ENCODE assay signal across 20 mouse cellular contexts in genomic region chr4:140793795-140794194, GRCm38 (mm10). TPM values are rescaled to one million over a fixed set of nuclear protein-coding genes. Genes with fewer than 3 reads are reported as not detected.
DNase-seq lines count a peak whose midpoint lies in the region; ATAC-seq and TF ChIP-seq lines count a peak whose summit lies in the region.
"Had no signal": no experiment of that assay in that cellular context is flagged by ENCODE, and none has a peak within 500 bp of the region (broad histone marks: within the 10 kb centered on the region; RNA-seq: fewer than 3 reads in every experiment).

No protein-coding gene starts in this region.

- no peak overlapping the region for H3K9ac ChIP-seq in heart, adult 2 months (ENCODE audit: low read depth, low read length)
- no peak overlapping the region for H3K9ac ChIP-seq in liver, embryonic 14.5 days (replicated peaks)
- no peak overlapping the region for H3K9ac ChIP-seq in liver, embryonic 12.5 days
- H3K9ac ChIP-seq: heart, embryonic 13.5 days; hindbrain, embryonic 12.5 days had no signal

- WGBS in heart, adult 2 months, result 73% methylated on average over 9 of the region's 9 CpGs
- WGBS in liver, embryonic 14.5 days (ENCODE audit: insufficient replicate concordance), result 59% methylated on average over 9 of the region's 9 CpGs
- WGBS in liver, embryonic 12.5 days (ENCODE audit: insufficient replicate concordance), result 66% methylated on average over 9 of the region's 9 CpGs

- H3K4me2 ChIP-seq in liver, embryonic 14.5 days (ENCODE audit: low read depth), result no peak overlapping the region
- no peak overlapping the region for H3K4me2 ChIP-seq in liver, embryonic 12.5 days
- H3K4me2 ChIP-seq: heart, embryonic 13.5 days; hindbrain, embryonic 12.5 days had no signal

- TF ChIP-seq CTCF in heart, adult 2 months (IDR thresholded peaks at IDR 0.05), result 0 out of 2 replicates have a peak, but pooled peaks have one; percentile 1
- peak; percentile 60 for TF ChIP-seq CTCF in liver, embryonic 14.5 days (IDR thresholded peaks at IDR 0.05; ENCODE audit: low read depth)
- peak; percentile 1; the same call in 1 of the 2 replicates for TF ChIP-seq CTCF in testis, adult 2 months (IDR thresholded peaks at IDR 0.05; ENCODE audit: control insufficient read depth, insufficient read depth, insufficient replicate concordance, low read depth, low read length)

- H3K4me1 ChIP-seq in heart, adult 2 months (ENCODE audit: control insufficient read depth, insufficient read depth, low read length), result no peaks in the 10 kb centered on the region
- no peaks in the 10 kb centered on the region; a peak in 1 of 4 replicates for H3K4me1 ChIP-seq in liver, embryonic 14.5 days (replicated peaks; ENCODE audit: control insufficient read depth in 2 of 2, insufficient read depth in 2 of 2, low read length in 1 of 2)
- peaks cover 7% of the 10 kb centered on the region for H3K4me1 ChIP-seq in liver, embryonic 12.5 days
- no peaks in the 10 kb centered on the region; the same call in 1 of the 2 replicates for H3K4me1 ChIP-seq in testis, adult 2 months (ENCODE audit: control insufficient read depth, insufficient read depth, low read length)

- no peak for TF ChIP-seq EP300 in heart, adult 2 months (IDR thresholded peaks at IDR 0.05; ENCODE audit: insufficient read depth, low read depth, low read length)
- no peak for TF ChIP-seq EP300 in liver, embryonic 14.5 days (IDR thresholded peaks at IDR 0.05; ENCODE audit: low read depth)

- DNase-seq in heart, adult 2 months, result no peak
- DNase-seq in heart, postnatal 4 days, result no peak
- no peak for DNase-seq in liver, embryonic 14.5 days (ENCODE audit: low read depth in 3 of 3, low spot score in 3 of 3)
- no peak for DNase-seq in testis, postnatal 10 days (ENCODE audit: low spot score)
- no peak for DNase-seq in T-cell, adult 2 months (ENCODE audit: low spot score)
- DNase-seq: adrenal gland, postnatal 36 days; cerebellum, postnatal 14 days; gastrocnemius, postnatal 25 days; kidney, adult 18-20 months; kidney, postnatal 36 days had no signal

- no peak overlapping the region for H3K27ac ChIP-seq in heart, adult 2 months
- no peak overlapping the region for H3K27ac ChIP-seq in liver, embryonic 14.5 days
- no peak overlapping the region for H3K27ac ChIP-seq in liver, embryonic 12.5 days
- H3K27ac ChIP-seq in testis, adult 2 months (ENCODE audit: control insufficient read depth, insufficient read depth, low read depth, low read length), result no peak overlapping the region
- H3K27ac ChIP-seq: heart, embryonic 13.5 days; hindbrain, embryonic 12.5 days had no signal

- no peaks in the 10 kb centered on the region for H3K27me3 ChIP-seq in heart, adult 2 months (ENCODE audit: control insufficient read depth, insufficient read depth, low read length)
- no peaks in the 10 kb centered on the region for H3K27me3 ChIP-seq in liver, embryonic 14.5 days (ENCODE audit: control insufficient read depth, insufficient read depth, low read length)
- H3K27me3 ChIP-seq in liver, embryonic 12.5 days (replicated peaks), result peaks cover 17% of the 10 kb centered on the region; the same call in 1 of the 2 replicates
- H3K27me3 ChIP-seq in testis, adult 2 months (ENCODE audit: control insufficient read depth, insufficient read depth, low read length), result no peaks in the 10 kb centered on the region

- H3K36me3 ChIP-seq in heart, adult 2 months (ENCODE audit: control insufficient read depth, insufficient read depth, low read length), result no peaks in the 10 kb centered on the region
- H3K36me3 ChIP-seq in liver, embryonic 14.5 days (replicated peaks; ENCODE audit: control insufficient read depth, insufficient read depth, low read depth), result no peaks in the 10 kb centered on the region
- H3K36me3 ChIP-seq in liver, embryonic 12.5 days, result no peaks in the 10 kb centered on the region
- no peaks in the 10 kb centered on the region for H3K36me3 ChIP-seq in testis, adult 2 months (ENCODE audit: control insufficient read depth, insufficient read depth, low read length)
- H3K36me3 ChIP-seq: heart, embryonic 13.5 days; hindbrain, embryonic 12.5 days had no signal

- H3K4me3 ChIP-seq in heart, adult 2 months, result no peak overlapping the region
- no peak overlapping the region for H3K4me3 ChIP-seq in liver, embryonic 14.5 days (ENCODE audit: insufficient read depth in 1 of 2, low read depth in 2 of 2, low read length in 2 of 2)
- H3K4me3 ChIP-seq in liver, embryonic 12.5 days, result no peak overlapping the region
- H3K4me3 ChIP-seq in testis, adult 2 months (ENCODE audit: control insufficient read depth, low read depth, low read length), result no peak overlapping the region
- H3K4me3 ChIP-seq: heart, embryonic 13.5 days; hindbrain, embryonic 12.5 days had no signal

- H3K79me2 ChIP-seq in heart, adult 2 months (replicated peaks; ENCODE audit: control insufficient read depth, insufficient read depth, low read length), result no peaks in the 10 kb centered on the region

- intact Hi-C loops in heart, adult 2 months (cut with DNase I), result no loop called here

- TF ChIP-seq POLR2A in heart, adult 2 months (IDR thresholded peaks at IDR 0.05; ENCODE audit: insufficient read depth, low read depth, low read length), result no peak
- TF ChIP-seq POLR2A in testis, adult 2 months (IDR thresholded peaks at IDR 0.05; ENCODE audit: control insufficient read depth, low read depth, low read length), result no peak

- ATAC-seq in liver, embryonic 14.5 days (ENCODE audit: insufficient read depth), result no peak
- no peak for ATAC-seq in liver, embryonic 12.5 days
- peak; percentile 41; the same call in 1 of the 2 replicates for ATAC-seq in megakaryocyte progenitor cell, adult 5-6 weeks (replicated peaks; ENCODE audit: poor library complexity)

- H3K9me3 ChIP-seq in liver, embryonic 14.5 days (ENCODE audit: control insufficient read depth, low read length), result no peaks in the 10 kb centered on the region
- H3K9me3 ChIP-seq in liver, embryonic 12.5 days (replicated peaks), result no peaks in the 10 kb centered on the region
- H3K9me3 ChIP-seq: heart, embryonic 13.5 days; hindbrain, embryonic 12.5 days had no signal

RNA-seq across cellular contexts. Expression of gene Padi3, which starts 16.7 kb away (rescaled TPM):
- total RNA-seq in heart, adult 2 months (2021), result under 1 TPM; 0.09 to 0.16 TPM
- 0.06 TPM in 1 of 2 replicates, not detected in the other for polyA plus RNA-seq in heart, adult 2 months (2012; rRNA removed)
- total RNA-seq in heart, postnatal 4 days (2021), result under 1 TPM; 0.19 to 0.38 TPM
- polyA plus RNA-seq in liver, embryonic 14.5 days (2012; rRNA removed), result 0.11 and 0.17 TPM in 2 replicates
- 0.13 and 0.25 TPM in 2 replicates for polyA plus RNA-seq in liver, embryonic 14.5 days (2014; fragmentation: Nextera tagmentation; extraction: Ambion mirVana)
- polyA plus RNA-seq in liver, embryonic 12.5 days (2016; fragmentation: Nextera tagmentation; extraction: Ambion mirVana), result 0.37 and 0.47 TPM in 2 replicates
- 1.7 TPM in 2 replicates for polyA plus RNA-seq in testis, adult 2 months (2012; rRNA removed)
- not detected in 2 replicates for total RNA-seq in megakaryocyte progenitor cell, adult 5-6 weeks (2015)
- total RNA-seq in megakaryocyte progenitor cell, adult 5-6 weeks (2017), result 0.07 and 0.46 TPM in 2 replicates
- total RNA-seq: adrenal gland, postnatal 36 days; layer of hippocampus, postnatal 14 days; left cerebral cortex, postnatal 36 days had no signal
- polyA plus RNA-seq: embryonic facial prominence, embryonic 11.5 days had no signal

RNA-seq across cellular contexts. Expression of gene Padi4, which starts 19.8 kb away (rescaled TPM):
- 1 to 10 TPM in 1 of 2 experiments, under 1 TPM in 1; 0.70 to 2.5 TPM for total RNA-seq in heart, adult 2 months (2021)
- 1.9 and 2.6 TPM in 2 replicates for polyA plus RNA-seq in heart, adult 2 months (2012; rRNA removed)
- total RNA-seq in heart, postnatal 4 days (2021), result under 1 TPM; 0.63 to 0.74 TPM
- 0.37 and 0.58 TPM in 2 replicates for polyA plus RNA-seq in liver, embryonic 14.5 days (2012; rRNA removed)
- polyA plus RNA-seq in liver, embryonic 14.5 days (2014; fragmentation: Nextera tagmentation; extraction: Ambion mirVana), result 0.34 and 0.52 TPM in 2 replicates
- polyA plus RNA-seq in liver, embryonic 12.5 days (2016; fragmentation: Nextera tagmentation; extraction: Ambion mirVana), result 0.63 and 0.91 TPM in 2 replicates
- polyA plus RNA-seq in testis, adult 2 months (2012; rRNA removed), result 0.61 and 0.87 TPM in 2 replicates
- total RNA-seq in megakaryocyte progenitor cell, adult 5-6 weeks (2015), result 4.6 and 4.9 TPM in 2 replicates
- total RNA-seq in megakaryocyte progenitor cell, adult 5-6 weeks (2017), result 6.9 and 9.3 TPM in 2 replicates
- total RNA-seq: layer of hippocampus, postnatal 14 days; left cerebral cortex, postnatal 36 days had no signal

RNA-seq across cellular contexts. Expression of gene Padi6, which starts 51.4 kb away (rescaled TPM):
- total RNA-seq in heart, adult 2 months (2021), result not detected
- polyA plus RNA-seq in heart, adult 2 months (2012; rRNA removed), result not detected in 2 replicates
- not detected for total RNA-seq in heart, postnatal 4 days (2021)
- polyA plus RNA-seq in liver, embryonic 14.5 days (2012; rRNA removed), result not detected in 2 replicates
- not detected in 2 replicates for polyA plus RNA-seq in liver, embryonic 14.5 days (2014; fragmentation: Nextera tagmentation; extraction: Ambion mirVana)
- polyA plus RNA-seq in liver, embryonic 12.5 days (2016; fragmentation: Nextera tagmentation; extraction: Ambion mirVana), result not detected in 2 replicates
- 11.0 and 11.8 TPM in 2 replicates for polyA plus RNA-seq in testis, adult 2 months (2012; rRNA removed)
- not detected in 2 replicates for total RNA-seq in megakaryocyte progenitor cell, adult 5-6 weeks (2015)
- total RNA-seq in megakaryocyte progenitor cell, adult 5-6 weeks (2017), result not detected in 2 replicates
- total RNA-seq: adrenal gland, postnatal 36 days; gastrocnemius, postnatal 25 days; megakaryocyte-erythroid progenitor cell, adult 5-6 weeks had no signal
- polyA plus RNA-seq: embryonic facial prominence, embryonic 11.5 days; heart, embryonic 13.5 days; liver, embryonic 16.5 days had no signal

RNA-seq across cellular contexts. Expression of gene Padi1, which starts 51.8 kb away (rescaled TPM):
- not detected for total RNA-seq in heart, adult 2 months (2021)
- polyA plus RNA-seq in heart, adult 2 months (2012; rRNA removed), result 0.47 TPM in 1 of 2 replicates, not detected in the other
- not detected for total RNA-seq in heart, postnatal 4 days (2021)
- polyA plus RNA-seq in liver, embryonic 14.5 days (2012; rRNA removed), result 0.01 and 0.02 TPM in 2 replicates
- polyA plus RNA-seq in liver, embryonic 14.5 days (2014; fragmentation: Nextera tagmentation; extraction: Ambion mirVana), result 0.06 TPM in 1 of 2 replicates, not detected in the other
- polyA plus RNA-seq in liver, embryonic 12.5 days (2016; fragmentation: Nextera tagmentation; extraction: Ambion mirVana), result 0.10 TPM in 1 of 2 replicates, not detected in the other
- polyA plus RNA-seq in testis, adult 2 months (2012; rRNA removed), result 0.47 and 0.58 TPM in 2 replicates
- total RNA-seq in megakaryocyte progenitor cell, adult 5-6 weeks (2015), result 0.05 TPM in 2 replicates
- not detected in 2 replicates for total RNA-seq in megakaryocyte progenitor cell, adult 5-6 weeks (2017)
- total RNA-seq: adrenal gland, postnatal 36 days; layer of hippocampus, postnatal 14 days; left cerebral cortex, postnatal 36 days had no signal
- polyA plus RNA-seq: liver, embryonic 16.5 days had no signal

Comparison
In these comparisons a context has a peak if more than half of its experiments do, and no peak if none do; other contexts are left out.
1. CTCF ChIP-seq: peak in every context shown above with its lines; median percentile 60 in liver, embryonic 14.5 days; 1 in heart, adult 2 months; 1 in testis, adult 2 months.
2. RNA of gene Padi6, which starts 51.4 kb away (polyA plus RNA-seq): 11.0 to 11.8 TPM in testis, adult 2 months; not detected in liver, embryonic 14.5 days, not detected in heart, adult 2 months and not detected in liver, embryonic 12.5 days; every median in the first group is over 10 times any median in the second.